Mouse (Mus musculus) right cerebral cortex, adult 2 months (tissue): ENCODE measurements around the gene Cpt1c.
"Not testable (repeated sequence)": the region's sequence is repeated elsewhere in the genome, so short reads cannot be mapped to it uniquely, and the experiment has no call there.

Experiments used
- DNase-seq, 2 experiments: peaks; one replicate each; pipeline ENCODE4 v3.0.0; 2021 to 2022; ENCODE audit warnings: low spot score in 2 of 2

The Cpt1c gene

GRCm38 (mm10) chr7:44974383-44975116 is at the start of gene Cpt1c:
Cpt1c (minus strand) TSS chr7:44974851.
- DNase-seq = peak; percentile 88 to 90

DNA sequence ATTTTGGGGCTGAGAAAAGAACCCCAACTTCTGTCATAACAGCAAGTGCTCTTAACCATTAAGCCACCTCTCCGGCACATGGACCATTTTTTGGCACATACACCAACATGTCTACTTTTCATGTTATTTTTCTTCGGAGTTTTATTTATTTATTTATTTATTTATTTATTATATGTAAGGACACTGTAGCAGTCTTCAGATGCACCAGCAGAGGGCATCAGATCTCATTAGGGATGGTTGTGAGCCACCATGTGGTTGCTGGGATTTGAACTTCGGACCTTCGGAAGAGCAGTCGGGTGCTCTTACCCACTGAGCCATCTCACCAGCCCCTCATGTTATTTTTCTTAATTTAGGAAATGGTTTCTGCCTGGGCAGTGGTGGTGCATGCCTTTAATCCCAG is 49.1 kb upstream of the Cpt1c start:
- DNase-seq = not testable (repeated sequence)

GRCm38 (mm10) chr7:45020225-45020624 is 45.6 kb upstream of the Cpt1c start:
- DNase-seq = no peak

DNA sequence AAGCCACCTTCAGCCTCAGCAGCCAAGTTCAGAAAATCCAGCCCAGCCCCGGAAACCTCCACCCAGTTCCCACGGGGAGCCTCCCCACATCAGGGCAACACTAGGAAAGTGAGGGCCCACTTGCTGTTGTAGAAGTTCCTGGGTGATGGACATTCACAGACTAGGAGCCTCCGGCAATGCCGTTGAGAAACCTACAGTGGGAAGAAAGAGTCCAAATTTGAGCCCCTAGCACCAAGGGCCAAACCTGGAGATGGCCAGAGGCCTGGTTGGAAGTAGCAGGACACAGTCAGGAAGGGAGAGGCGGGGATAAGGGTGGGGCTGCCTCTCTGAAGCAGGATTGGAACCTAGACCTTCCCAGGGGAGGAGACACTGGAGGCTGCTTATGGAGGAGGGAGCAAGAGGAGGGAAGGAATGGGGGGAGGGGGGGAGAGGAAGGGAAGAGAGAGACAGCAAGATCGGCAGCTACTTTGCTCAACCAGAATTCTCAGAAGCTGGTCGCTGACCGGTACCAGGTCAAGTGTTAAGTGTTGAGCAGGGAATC is 44.5 kb upstream of the Cpt1c start:
- no peak for DNase-seq

- DNase-seq = peak; percentile 82
Measured at GRCm38 (mm10) chr7:45017242-45018061, 42.8 kb upstream of the Cpt1c start, which contains the start of gene Rras. Rras (plus strand) TSS chr7:45017961.

DNA sequence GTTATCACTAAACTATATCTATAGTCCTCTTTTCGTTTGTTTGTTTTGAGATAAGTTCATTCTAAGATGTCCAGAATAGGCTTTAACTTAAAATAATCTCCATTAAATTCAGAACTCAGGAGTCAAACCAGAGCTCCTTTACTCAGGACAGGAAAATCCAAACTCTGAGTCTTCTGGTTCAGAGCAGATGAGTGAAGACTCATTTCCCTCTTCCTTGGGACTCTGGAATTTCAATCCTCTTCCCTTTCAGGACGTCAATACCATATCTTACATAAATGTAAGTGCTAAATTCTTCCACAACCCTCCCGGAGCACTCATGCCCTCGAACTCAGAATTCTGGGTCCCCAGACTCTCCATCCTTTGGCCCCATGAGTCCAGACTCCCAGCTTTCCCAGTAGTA is 42.1 kb upstream of the Cpt1c start:
- DNase-seq = no peak

GRCm38 (mm10) chr7:45015957-45016612 is 41.4 kb upstream of the Cpt1c start, which contains the start of gene Scaf1:
Scaf1 (minus strand) TSS chr7:45016363.
- peak; percentile 100 for DNase-seq

- DNase-seq = no peak
Measured at GRCm38 (mm10) chr7:45015344-45015956, 40.8 kb upstream of the Cpt1c start.

GRCm38 (mm10) chr7:45014096-45014451 is 39.4 kb upstream of the Cpt1c start:
- DNase-seq = no peak

GRCm38 (mm10) chr7:45013366-45014095 is 38.9 kb upstream of the Cpt1c start:
- DNase-seq = no peak

GRCm38 (mm10) chr7:45012824-45013223 is 38.2 kb upstream of the Cpt1c start:
- DNase-seq = no peak

- DNase-seq = no peak
Measured at GRCm38 (mm10) chr7:45012011-45012410, 37.4 kb upstream of the Cpt1c start.

DNA sequence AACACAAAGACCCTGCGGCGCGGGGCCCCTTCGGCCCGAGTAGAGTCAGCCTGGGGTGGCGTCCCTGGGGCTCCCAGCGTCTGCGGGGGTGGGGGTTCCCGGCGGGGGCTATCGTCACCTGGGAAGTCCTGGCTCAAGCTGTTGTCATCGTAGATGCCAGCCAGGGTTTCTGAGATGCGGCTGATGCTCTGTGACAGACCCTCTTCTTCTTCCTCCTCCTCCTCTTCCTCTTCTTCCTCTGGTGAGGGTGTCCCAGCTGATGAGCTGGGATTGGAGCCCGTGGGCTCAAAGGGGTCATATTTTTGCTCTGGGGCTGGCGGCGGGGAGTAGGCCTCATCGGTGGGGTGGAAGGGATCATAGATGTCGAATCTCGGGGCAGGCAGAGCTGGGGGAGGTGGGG is 33.8 kb upstream of the Cpt1c start:
- no peak for DNase-seq

- no peak for DNase-seq
Measured at GRCm38 (mm10) chr7:45007846-45008245, 33.2 kb upstream of the Cpt1c start.

DNA sequence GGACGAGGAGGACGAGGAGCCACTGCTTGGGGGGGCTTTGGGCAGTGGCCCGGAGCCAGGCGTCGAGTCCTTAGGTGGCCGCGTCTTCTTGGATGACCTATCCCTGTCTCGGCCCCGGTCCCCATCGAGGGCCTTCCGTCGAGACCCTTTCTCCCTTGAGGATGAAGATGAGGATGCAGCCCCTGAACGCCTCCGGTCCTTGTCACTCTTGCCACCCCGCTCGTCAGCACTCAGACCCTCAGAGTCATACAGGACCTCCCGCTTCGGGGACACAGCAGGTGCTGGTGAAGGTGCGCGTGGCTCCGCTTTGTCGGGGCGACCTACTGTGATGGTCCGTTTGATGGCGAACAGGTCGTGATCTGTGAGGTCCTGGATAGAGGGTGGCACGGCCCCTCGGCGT is 32.5 kb upstream of the Cpt1c start:
- DNase-seq = no peak

- no peak for DNase-seq
Measured at GRCm38 (mm10) chr7:45006503-45006902, 31.9 kb upstream of the Cpt1c start.

DNA sequence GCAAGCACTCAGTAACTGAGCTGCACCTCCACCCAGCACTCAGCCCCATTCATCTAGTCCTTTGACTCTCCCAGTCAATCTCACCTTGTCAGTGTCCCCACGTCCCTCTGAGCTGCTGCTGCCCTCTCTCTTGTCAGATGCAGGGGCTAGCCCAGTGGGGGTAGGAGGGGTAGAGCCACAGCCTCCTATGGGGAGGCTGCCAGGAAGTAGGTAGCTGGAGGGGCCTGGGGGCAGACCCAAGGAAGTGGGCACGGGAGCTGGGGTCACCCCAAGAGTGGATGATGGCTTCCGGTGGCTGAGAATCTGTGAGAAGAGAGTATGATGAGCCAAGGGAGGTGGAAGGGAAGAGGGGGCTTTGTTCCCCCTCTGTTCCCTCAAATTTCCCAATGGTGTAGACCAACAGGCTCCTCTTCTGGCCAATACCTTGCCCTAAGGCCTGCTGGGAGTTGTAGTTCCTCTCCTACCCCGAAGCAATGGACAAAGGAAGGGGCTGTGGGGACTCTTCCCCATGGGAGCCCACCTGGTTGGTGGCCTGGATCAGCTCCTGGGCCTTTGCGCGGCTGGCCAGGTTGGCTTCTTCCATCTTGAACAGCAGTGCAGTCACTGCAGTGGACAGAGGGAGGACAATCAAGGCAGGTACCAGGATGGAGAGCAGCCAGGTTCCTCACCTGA is 30.8 kb upstream of the Cpt1c start:
- no peak for DNase-seq

DNA sequence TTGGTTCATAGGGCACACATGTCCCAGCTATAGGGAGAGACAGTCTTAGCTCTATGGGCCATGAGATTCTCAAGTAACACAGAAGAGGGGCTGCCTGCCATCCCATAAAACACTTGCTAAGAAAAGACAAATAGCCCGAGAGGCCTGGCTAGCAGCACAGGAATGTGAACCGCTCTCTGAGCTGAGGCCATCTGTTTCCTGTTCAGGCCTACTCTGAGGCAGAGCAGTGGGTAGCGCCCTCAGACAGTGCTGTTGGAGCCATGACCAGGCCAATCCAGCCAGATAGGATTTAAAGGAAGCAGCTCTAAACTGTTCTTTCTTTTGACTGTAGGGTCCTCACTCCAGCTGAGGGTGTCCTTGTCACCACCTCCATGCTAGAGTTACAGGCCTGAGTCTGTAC is 29.9 kb upstream of the Cpt1c start:
- DNase-seq = no peak

DNA sequence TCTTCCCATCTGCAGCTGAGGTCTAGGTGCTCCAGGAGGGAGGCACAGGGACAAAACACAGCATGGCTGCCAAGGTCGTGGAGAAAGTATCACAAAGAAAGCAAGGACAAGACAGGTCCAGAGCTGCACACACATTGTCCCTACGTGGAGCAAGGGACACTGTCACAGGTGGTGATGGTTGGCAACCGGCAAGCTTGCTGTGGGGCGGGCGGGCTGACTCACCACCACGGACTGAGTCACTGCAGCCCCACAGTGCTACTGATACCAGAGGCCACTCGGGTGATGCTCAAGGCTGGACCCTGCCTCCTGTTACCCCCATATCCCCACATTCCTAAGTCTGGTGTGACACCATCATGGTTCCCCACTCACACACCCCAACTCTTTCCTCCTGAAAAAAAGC is 27.8 kb upstream of the Cpt1c start:
- DNase-seq = no peak

DNA sequence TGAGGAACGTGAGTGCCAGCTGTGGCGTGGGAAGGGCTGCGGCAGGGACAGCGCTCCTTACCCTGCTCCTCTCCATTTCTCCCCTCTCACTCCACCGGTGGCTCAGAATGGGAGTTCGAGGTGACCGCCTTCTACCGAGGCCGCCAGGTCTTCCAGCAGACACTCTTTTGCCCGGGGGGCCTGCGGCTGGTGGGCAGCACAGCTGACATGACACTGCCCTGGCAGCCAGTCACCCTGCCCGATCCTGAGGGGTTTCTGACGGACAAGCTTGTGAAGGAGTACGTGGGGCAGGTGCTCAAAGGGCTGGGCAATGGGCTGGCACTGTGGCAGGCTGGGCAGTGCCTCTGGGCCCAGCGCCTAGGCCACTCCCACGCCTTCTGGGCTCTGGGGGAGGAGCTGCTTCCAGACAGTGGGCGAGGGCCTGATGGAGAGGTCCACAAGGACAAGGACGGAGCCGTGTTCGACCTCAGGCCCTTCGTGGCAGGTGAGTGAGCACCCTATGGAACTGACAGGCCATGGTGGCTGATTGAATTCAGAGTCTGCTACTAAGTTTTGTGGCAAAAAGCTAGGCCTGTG is 26.0 kb upstream of the Cpt1c start:
- no peak for DNase-seq
